Mouse (Mus musculus): ENCODE results near the gene Crebbp. TPM values are rescaled to one million over a fixed set of nuclear protein-coding genes. Genes with fewer than 3 reads are reported as not detected.
A peak's percentile ranks its signal among the peaks of the same experiment; 100 is the strongest.

Gene Crebbp
- polyA plus RNA-seq, 1 experiment from 2014 or later = 8.9 TPM

DNA sequence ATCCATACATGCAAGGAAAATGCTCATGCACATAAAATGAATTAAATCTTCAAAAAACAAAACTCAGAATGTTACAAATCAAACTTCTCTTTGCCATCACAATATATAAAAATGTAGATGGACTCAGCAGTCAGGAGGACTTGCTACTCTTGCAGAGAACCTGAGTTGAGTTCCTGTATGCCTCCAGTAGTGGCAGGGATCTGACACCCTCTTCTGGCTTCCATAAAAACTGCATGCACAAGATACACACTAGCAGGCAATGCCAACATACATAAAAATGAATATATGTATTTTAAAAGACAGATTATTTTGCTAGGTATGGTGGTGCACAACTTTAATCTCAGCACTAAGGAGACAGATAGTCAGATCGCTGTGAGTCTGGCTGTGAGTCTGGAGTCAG is 45.3 kb downstream of the Crebbp start:
- Histone ChIP-seq H3K9ac (replicated peaks) (no peak overlapping the region), H3K27me3 (ENCODE audit: insufficient read depth, low read length) (no peaks in the 10 kb centered on the region), H3K4me2 (ENCODE audit: low read depth, low read length) (no peak overlapping the region), H3K27ac (ENCODE audit: low read depth) (no peak overlapping the region), H3K4me1 (ENCODE audit: insufficient read depth) (0 out of 2 replicates have a peak, but pooled peaks cover 3% of the 10 kb centered on the region), H3K36me3 (replicated peaks; ENCODE audit: insufficient read depth, low read length) (no peaks in the 10 kb centered on the region), H3K4me3 (ENCODE audit: low read depth, low read length) (no peak overlapping the region), H3K9me3 (ENCODE audit: low read length) (no peaks in the 10 kb centered on the region)
- TF ChIP-seq CTCF (IDR thresholded peaks at IDR 0.05; ENCODE audit: low read depth) (peak; percentile 51), EP300 (IDR thresholded peaks at IDR 0.05; ENCODE audit: low read depth) (no peak)
- no peak for ATAC-seq
- 96% methylated on average over 1 of the region's 1 CpGs for WGBS (ENCODE audit: insufficient replicate concordance)
- no peak for DNase-seq

DNA sequence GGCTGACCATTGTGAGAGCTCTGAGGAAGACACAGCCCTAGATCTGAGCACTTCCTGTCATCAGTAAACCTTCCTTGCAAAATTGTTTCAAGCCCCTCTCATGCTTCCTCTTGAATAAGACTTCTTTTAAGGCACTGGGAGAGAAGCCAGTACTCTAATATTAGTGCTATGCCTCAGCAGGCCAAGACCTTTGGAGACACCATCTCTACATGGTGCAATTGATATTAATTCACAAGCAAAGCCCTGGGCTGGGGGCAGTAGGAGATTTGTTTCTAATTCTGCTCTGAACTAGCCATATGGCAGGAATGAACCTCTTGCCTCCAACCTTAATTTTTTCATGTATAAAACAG is 52.9 kb downstream of the Crebbp start:
- TF ChIP-seq EP300 (IDR thresholded peaks at IDR 0.05; ENCODE audit: low read depth) = no peak
- Histone ChIP-seq H3K9me3 (ENCODE audit: low read length) (no peaks in the 10 kb centered on the region), H3K9ac (replicated peaks) (no peak overlapping the region), H3K36me3 (replicated peaks; ENCODE audit: insufficient read depth, low read length) (no peaks in the 10 kb centered on the region; the same call in 1 of the 2 replicates), H3K4me2 (ENCODE audit: low read depth, low read length) (no peak overlapping the region), H3K4me1 (ENCODE audit: insufficient read depth) (peaks cover 11% of the 10 kb centered on the region), H3K27me3 (ENCODE audit: insufficient read depth, low read length) (no peaks in the 10 kb centered on the region), H3K4me3 (ENCODE audit: low read depth, low read length) (no peak overlapping the region), H3K27ac (ENCODE audit: low read depth) (no peak overlapping the region)
- ATAC-seq (no peak), DNase-seq (no peak)

DNA sequence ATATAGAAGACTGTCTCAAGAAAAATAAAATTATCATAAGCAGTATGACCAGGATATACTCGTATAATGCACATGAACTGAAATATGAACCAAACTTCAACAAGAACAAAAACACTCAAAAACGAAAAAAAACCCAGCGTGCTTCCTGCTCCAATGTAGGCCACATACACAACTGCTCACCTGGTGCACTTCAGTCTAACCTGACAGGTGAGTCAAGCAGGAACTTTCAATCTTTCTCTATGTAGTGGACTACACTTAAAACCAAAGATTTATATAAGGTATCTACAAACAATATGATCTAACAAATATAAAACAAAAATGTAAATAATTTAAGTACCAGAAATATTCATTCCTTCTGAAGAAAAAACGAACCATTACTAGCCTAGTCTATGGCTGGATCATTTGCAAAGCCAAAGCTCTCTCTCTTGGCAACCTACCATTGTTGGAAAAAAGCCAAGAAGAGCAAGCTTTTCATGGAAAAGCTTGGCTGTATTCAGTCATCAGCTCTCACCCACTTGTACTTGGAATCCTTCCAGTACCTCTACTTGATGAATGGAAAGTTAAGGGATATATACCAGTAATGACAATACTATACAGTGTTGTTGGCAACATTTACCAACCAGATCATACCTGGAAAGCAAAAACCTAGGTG is 53.4 kb downstream of the Crebbp start:
- ATAC-seq (no peak), DNase-seq (no peak)
- Histone ChIP-seq H3K4me2 (ENCODE audit: low read depth, low read length) (no peak overlapping the region), H3K4me3 (ENCODE audit: low read depth, low read length) (no peak overlapping the region), H3K27ac (ENCODE audit: low read depth) (no peak overlapping the region), H3K27me3 (ENCODE audit: insufficient read depth, low read length) (no peaks in the 10 kb centered on the region), H3K9me3 (ENCODE audit: low read length) (no peaks in the 10 kb centered on the region), H3K4me1 (ENCODE audit: insufficient read depth) (peaks cover 13% of the 10 kb centered on the region), H3K36me3 (replicated peaks; ENCODE audit: insufficient read depth, low read length) (no peaks in the 10 kb centered on the region; the same call in 1 of the 2 replicates), H3K9ac (replicated peaks) (no peak overlapping the region)
- WGBS (ENCODE audit: insufficient replicate concordance) = 81% methylated on average over 4 of the region's 4 CpGs
- TF ChIP-seq EP300 (IDR thresholded peaks at IDR 0.05; ENCODE audit: low read depth) (no peak), CTCF (IDR thresholded peaks at IDR 0.05; ENCODE audit: low read depth) (no peak)

DNA sequence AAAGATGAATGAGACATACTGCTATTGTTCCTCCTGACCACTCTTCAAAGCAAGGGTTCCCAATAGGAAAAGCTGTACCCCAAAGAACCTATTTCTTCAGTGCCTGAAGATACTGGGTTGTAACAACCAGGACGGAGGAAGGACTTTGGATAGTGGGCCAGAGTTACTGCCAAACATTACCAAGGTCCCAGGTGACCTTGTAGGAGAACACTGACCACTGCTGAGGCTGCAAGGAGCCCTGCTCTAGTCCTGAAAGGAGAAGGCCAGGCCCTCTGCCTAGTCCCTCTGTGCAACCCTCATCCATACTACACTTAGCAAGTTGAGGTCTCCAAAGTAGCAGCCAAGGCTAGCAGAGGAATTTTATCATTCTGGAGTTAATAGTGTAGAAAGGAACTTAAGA is 60.7 kb downstream of the Crebbp start:
- 71% methylated on average over 1 of the region's 1 CpGs for WGBS (ENCODE audit: insufficient replicate concordance)
- Histone ChIP-seq H3K27me3 (ENCODE audit: insufficient read depth, low read length) (no peaks in the 10 kb centered on the region), H3K4me2 (ENCODE audit: low read depth, low read length) (no peak overlapping the region), H3K9me3 (ENCODE audit: low read length) (no peaks in the 10 kb centered on the region), H3K27ac (ENCODE audit: low read depth) (no peak overlapping the region), H3K4me3 (ENCODE audit: low read depth, low read length) (no peak overlapping the region), H3K36me3 (replicated peaks; ENCODE audit: insufficient read depth, low read length) (peaks cover 30% of the 10 kb centered on the region), H3K9ac (replicated peaks) (no peak overlapping the region), H3K4me1 (ENCODE audit: insufficient read depth) (peaks cover 8% of the 10 kb centered on the region)
- no peak for ATAC-seq
- no peak for DNase-seq
- no peak for TF ChIP-seq CTCF (IDR thresholded peaks at IDR 0.05; ENCODE audit: low read depth)
- no peak for TF ChIP-seq EP300 (IDR thresholded peaks at IDR 0.05; ENCODE audit: low read depth)

DNA sequence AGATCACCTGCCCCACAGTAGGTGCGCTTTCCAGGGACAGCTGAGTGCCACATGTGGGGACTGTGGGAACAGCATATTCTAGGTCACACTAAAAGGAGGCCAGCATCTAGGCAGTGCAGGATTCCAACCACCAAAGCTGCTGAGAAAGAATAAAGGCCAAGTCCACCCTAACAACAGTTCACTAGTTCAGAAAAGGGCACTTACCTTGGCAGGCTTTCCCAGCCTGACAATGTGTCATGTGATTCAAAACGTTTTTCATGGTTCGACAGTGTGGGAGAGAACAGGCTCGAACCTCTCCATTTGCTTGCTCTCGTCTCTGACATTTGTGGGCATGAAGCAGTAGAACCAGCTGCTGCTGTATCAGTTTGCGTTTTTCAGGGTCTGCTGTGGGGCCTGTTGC is 75.3 kb downstream of the Crebbp start:
- no peak overlapping the region for H3K4me2 ChIP-seq (ENCODE audit: low read depth, low read length)
- 80% methylated on average over 6 of the region's 6 CpGs for WGBS (ENCODE audit: insufficient replicate concordance)
- ATAC-seq = no peak

DNA sequence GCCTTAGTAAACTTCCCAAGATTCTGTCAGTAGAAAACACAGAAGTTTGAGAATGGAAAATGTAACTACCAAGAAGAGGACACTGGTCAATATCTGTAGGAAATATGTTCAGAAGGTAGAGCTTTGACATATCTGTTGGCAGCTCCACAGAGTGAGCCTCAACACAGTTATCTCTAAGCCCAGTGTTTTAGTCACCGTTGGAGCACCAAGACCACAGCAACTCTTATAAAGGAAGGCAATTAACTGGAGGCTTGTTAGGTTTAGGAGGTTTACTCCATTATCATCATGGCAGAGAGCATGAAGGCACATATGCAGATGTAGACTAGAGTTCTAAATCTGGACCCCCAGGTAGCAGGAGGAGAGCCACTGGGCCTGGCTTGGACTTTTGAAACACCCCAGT is 80.0 kb downstream of the Crebbp start:
- no peak for DNase-seq
- Histone ChIP-seq H3K27ac (ENCODE audit: low read depth) (no peak overlapping the region), H3K27me3 (ENCODE audit: insufficient read depth, low read length) (no peaks in the 10 kb centered on the region), H3K4me1 (ENCODE audit: insufficient read depth) (no peaks in the 10 kb centered on the region), H3K4me3 (ENCODE audit: low read depth, low read length) (no peak overlapping the region), H3K9ac (replicated peaks) (no peak overlapping the region), H3K4me2 (ENCODE audit: low read depth, low read length) (no peak overlapping the region), H3K9me3 (ENCODE audit: low read length) (no peaks in the 10 kb centered on the region), H3K36me3 (replicated peaks; ENCODE audit: insufficient read depth, low read length) (peaks cover 44% of the 10 kb centered on the region)
- ATAC-seq = no peak
- WGBS (ENCODE audit: insufficient replicate concordance) = 69% methylated on average over 1 of the region's 1 CpGs
- no peak for TF ChIP-seq EP300 (IDR thresholded peaks at IDR 0.05; ENCODE audit: low read depth)
- TF ChIP-seq CTCF (IDR thresholded peaks at IDR 0.05; ENCODE audit: low read depth) = no peak

More for the DNA sequence above, 75.3 kb downstream of the Crebbp start:
- DNase-seq = no peak
- no peaks in the 10 kb centered on the region for H3K4me1 ChIP-seq (ENCODE audit: insufficient read depth)
- H3K36me3 ChIP-seq (replicated peaks; ENCODE audit: insufficient read depth, low read length) = peaks cover 35% of the 10 kb centered on the region
- no peak overlapping the region for H3K9ac ChIP-seq (replicated peaks)
- H3K27ac ChIP-seq (ENCODE audit: low read depth) = no peak overlapping the region
- no peaks in the 10 kb centered on the region for H3K9me3 ChIP-seq (ENCODE audit: low read length)
- TF ChIP-seq EP300 (IDR thresholded peaks at IDR 0.05; ENCODE audit: low read depth) = no peak
- no peak for TF ChIP-seq CTCF (IDR thresholded peaks at IDR 0.05; ENCODE audit: low read depth)
- no peaks in the 10 kb centered on the region for H3K27me3 ChIP-seq (ENCODE audit: insufficient read depth, low read length)
- no peak overlapping the region for H3K4me3 ChIP-seq (ENCODE audit: low read depth, low read length)

DNA sequence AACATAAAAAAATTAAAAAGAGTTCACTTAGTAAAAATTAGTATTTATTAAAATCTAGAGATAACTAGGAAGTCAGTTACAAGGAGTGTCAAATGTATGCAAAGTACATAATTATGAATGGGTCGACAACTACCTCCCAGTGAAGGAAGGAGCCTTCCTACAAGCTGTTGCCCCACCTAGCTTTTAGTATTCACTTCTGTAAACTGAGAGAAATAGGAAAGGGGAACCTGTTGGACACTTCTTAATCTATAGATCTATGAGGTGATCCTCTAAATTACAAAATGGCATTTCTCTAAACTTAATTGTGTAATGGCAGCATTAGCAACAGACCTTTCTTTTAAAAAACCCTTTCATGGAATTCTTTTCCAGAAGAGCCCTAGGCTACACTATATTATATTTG is 84.9 kb downstream of the Crebbp start:
- no peak overlapping the region for H3K27ac ChIP-seq (ENCODE audit: low read depth)
- H3K4me3 ChIP-seq (ENCODE audit: low read depth, low read length) = no peak overlapping the region
- WGBS (ENCODE audit: insufficient replicate concordance) = 56% methylated on average over 1 of the region's 1 CpGs
- TF ChIP-seq CTCF (IDR thresholded peaks at IDR 0.05; ENCODE audit: low read depth) (no peak), EP300 (IDR thresholded peaks at IDR 0.05; ENCODE audit: low read depth) (no peak)
- no peaks in the 10 kb centered on the region for H3K27me3 ChIP-seq (ENCODE audit: insufficient read depth, low read length)
- no peak for DNase-seq
- no peaks in the 10 kb centered on the region for H3K4me1 ChIP-seq (ENCODE audit: insufficient read depth)
- H3K36me3 ChIP-seq (replicated peaks; ENCODE audit: insufficient read depth, low read length) = peaks cover 48% of the 10 kb centered on the region
- no peak overlapping the region for H3K9ac ChIP-seq (replicated peaks)
- ATAC-seq = no peak
- H3K9me3 ChIP-seq (ENCODE audit: low read length) = no peaks in the 10 kb centered on the region
- no peak overlapping the region for H3K4me2 ChIP-seq (ENCODE audit: low read depth, low read length)
